Mouse (Mus musculus): ENCODE results near the gene Rgs6. TPM values are rescaled to one million over a fixed set of nuclear protein-coding genes. Genes with fewer than 3 reads are reported as not detected.

Rgs6 gene
- polyA plus RNA-seq, 1 experiment from 2014 or later, result 1.5 TPM

- no peak for TF ChIP-seq CTCF (IDR thresholded peaks at IDR 0.05; ENCODE audit: low read depth)
- no peak for TF ChIP-seq EP300 (optimal IDR thresholded peaks at IDR 0.05)
- WGBS, result 74% methylated on average over 7 of the region's 7 CpGs
- no peaks in the 10 kb centered on the region for H3K36me3 ChIP-seq (ENCODE audit: control insufficient read depth, insufficient read depth, low read length)
- ATAC-seq (ENCODE audit: low FRiP score, low TSS enrichment) (no peak), DNase-seq (ENCODE audit: low spot score) (no peak)
- no peak overlapping the region for H3K9ac ChIP-seq (ENCODE audit: low read length)
- H3K4me2 ChIP-seq (replicated peaks; ENCODE audit: low read depth), result no peak overlapping the region
- no peaks in the 10 kb centered on the region for H3K27me3 ChIP-seq (ENCODE audit: control insufficient read depth, insufficient read depth, low read length)
- H3K27ac ChIP-seq (replicated peaks), result no peak overlapping the region
- H3K9me3 ChIP-seq (ENCODE audit: control insufficient read depth, low read length), result no peaks in the 10 kb centered on the region
- no peak overlapping the region for H3K4me3 ChIP-seq (ENCODE audit: low read depth, low read length)
- H3K4me1 ChIP-seq (replicated peaks; ENCODE audit: control insufficient read depth, insufficient read depth), result no peaks in the 10 kb centered on the region
Observed at GRCm38 (mm10) chr12:83150030-83150429, 561.9 kb downstream of the Rgs6 start.

DNA sequence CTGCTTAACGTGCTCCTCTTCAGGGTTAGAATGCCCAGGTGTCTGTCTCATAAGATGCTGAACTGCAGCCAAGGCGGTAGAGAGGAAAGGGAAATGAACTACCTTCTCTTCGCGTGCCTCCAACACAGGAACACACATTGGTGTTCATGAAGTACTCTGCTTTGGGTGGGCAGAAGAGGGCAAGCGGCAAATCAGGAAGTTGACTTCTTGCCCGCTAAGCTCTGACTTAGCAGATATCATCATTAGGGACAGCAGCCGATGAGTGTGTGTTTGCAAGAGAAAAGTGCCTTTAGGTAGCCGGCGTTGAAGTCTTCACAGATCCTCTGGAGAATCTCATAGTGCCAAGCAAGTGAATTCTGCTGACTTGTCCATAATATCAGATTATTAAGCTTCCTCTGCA, 562.7 kb downstream of the Rgs6 start:
- Histone ChIP-seq H3K4me1 (replicated peaks; ENCODE audit: control insufficient read depth, insufficient read depth) (no peaks in the 10 kb centered on the region), H3K4me2 (replicated peaks; ENCODE audit: low read depth) (no peak overlapping the region), H3K9me3 (ENCODE audit: control insufficient read depth, low read length) (no peaks in the 10 kb centered on the region), H3K9ac (ENCODE audit: low read length) (no peak overlapping the region), H3K4me3 (ENCODE audit: low read depth, low read length) (no peak overlapping the region), H3K27me3 (ENCODE audit: control insufficient read depth, insufficient read depth, low read length) (no peaks in the 10 kb centered on the region), H3K27ac (replicated peaks) (no peak overlapping the region), H3K36me3 (ENCODE audit: control insufficient read depth, insufficient read depth, low read length) (no peaks in the 10 kb centered on the region)
- 81% methylated on average over 9 of the region's 9 CpGs for WGBS
- no peak for ATAC-seq (ENCODE audit: low FRiP score, low TSS enrichment)
- DNase-seq (ENCODE audit: low spot score), result no peak
- TF ChIP-seq CTCF (IDR thresholded peaks at IDR 0.05; ENCODE audit: low read depth) (no peak), EP300 (optimal IDR thresholded peaks at IDR 0.05) (no peak)

DNA sequence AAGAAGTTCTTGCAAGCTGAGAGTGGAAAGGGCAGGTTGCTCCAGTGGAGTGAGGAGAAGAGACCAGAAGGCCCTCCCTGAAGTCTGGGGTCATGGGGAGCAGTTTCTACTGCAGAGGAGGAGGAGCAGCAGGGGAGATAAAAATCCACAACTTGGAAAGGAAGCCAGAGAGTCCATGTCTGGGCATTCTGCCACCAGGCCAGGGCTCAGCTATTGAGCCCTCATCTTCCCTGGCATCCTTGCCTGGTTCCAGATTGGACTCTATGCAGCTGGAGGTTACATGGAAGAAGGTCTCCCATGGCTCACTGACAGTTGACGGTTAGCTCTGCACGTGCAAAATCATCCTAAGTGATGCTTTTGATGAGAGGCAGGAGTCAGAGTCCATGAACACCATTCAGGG, 563.4 kb downstream of the Rgs6 start:
- no peak overlapping the region for H3K9ac ChIP-seq (ENCODE audit: low read length)
- H3K36me3 ChIP-seq (ENCODE audit: control insufficient read depth, insufficient read depth, low read length), result no peaks in the 10 kb centered on the region
- H3K4me3 ChIP-seq (ENCODE audit: low read depth, low read length), result no peak overlapping the region
- ATAC-seq (ENCODE audit: low FRiP score, low TSS enrichment) (no peak), DNase-seq (ENCODE audit: low spot score) (no peak)
- 75% methylated on average over 2 of the region's 2 CpGs for WGBS
- no peak overlapping the region for H3K4me2 ChIP-seq (replicated peaks; ENCODE audit: low read depth)
- H3K27me3 ChIP-seq (ENCODE audit: control insufficient read depth, insufficient read depth, low read length), result no peaks in the 10 kb centered on the region
- H3K4me1 ChIP-seq (replicated peaks; ENCODE audit: control insufficient read depth, insufficient read depth), result no peaks in the 10 kb centered on the region
- no peaks in the 10 kb centered on the region for H3K9me3 ChIP-seq (ENCODE audit: control insufficient read depth, low read length)
- H3K27ac ChIP-seq (replicated peaks), result no peak overlapping the region
- TF ChIP-seq CTCF (IDR thresholded peaks at IDR 0.05; ENCODE audit: low read depth), result no peak
- TF ChIP-seq EP300 (optimal IDR thresholded peaks at IDR 0.05), result no peak

GRCm38 (mm10) chr12:83160211-83160610, 572.1 kb downstream of the Rgs6 start:
- Histone ChIP-seq H3K9ac (ENCODE audit: low read length) (no peak overlapping the region), H3K4me2 (replicated peaks; ENCODE audit: low read depth) (no peak overlapping the region), H3K27me3 (ENCODE audit: control insufficient read depth, insufficient read depth, low read length) (no peaks in the 10 kb centered on the region), H3K4me1 (replicated peaks; ENCODE audit: control insufficient read depth, insufficient read depth) (no peaks in the 10 kb centered on the region), H3K4me3 (ENCODE audit: low read depth, low read length) (no peak overlapping the region), H3K36me3 (ENCODE audit: control insufficient read depth, insufficient read depth, low read length) (no peaks in the 10 kb centered on the region), H3K27ac (replicated peaks) (no peak overlapping the region), H3K9me3 (ENCODE audit: control insufficient read depth, low read length) (no peaks in the 10 kb centered on the region)
- DNase-seq (ENCODE audit: low spot score), result no peak
- no peak for TF ChIP-seq EP300 (optimal IDR thresholded peaks at IDR 0.05)
- no peak for TF ChIP-seq CTCF (IDR thresholded peaks at IDR 0.05; ENCODE audit: low read depth)
- 72% methylated on average over 2 of the region's 2 CpGs for WGBS
- ATAC-seq (ENCODE audit: low FRiP score, low TSS enrichment), result no peak

GRCm38 (mm10) chr12:83160700-83161099, 572.6 kb downstream of the Rgs6 start:
- no peak overlapping the region for H3K4me3 ChIP-seq (ENCODE audit: low read depth, low read length)
- DNase-seq (ENCODE audit: low spot score) (no peak), ATAC-seq (ENCODE audit: low FRiP score, low TSS enrichment) (no peak)
- H3K4me1 ChIP-seq (replicated peaks; ENCODE audit: control insufficient read depth, insufficient read depth), result no peaks in the 10 kb centered on the region
- no peaks in the 10 kb centered on the region for H3K36me3 ChIP-seq (ENCODE audit: control insufficient read depth, insufficient read depth, low read length)
- H3K27ac ChIP-seq (replicated peaks), result no peak overlapping the region
- WGBS, result 59% methylated on average over 4 of the region's 4 CpGs
- H3K9me3 ChIP-seq (ENCODE audit: control insufficient read depth, low read length), result no peaks in the 10 kb centered on the region
- TF ChIP-seq CTCF (IDR thresholded peaks at IDR 0.05; ENCODE audit: low read depth), result no peak
- no peak for TF ChIP-seq EP300 (optimal IDR thresholded peaks at IDR 0.05)
- no peaks in the 10 kb centered on the region for H3K27me3 ChIP-seq (ENCODE audit: control insufficient read depth, insufficient read depth, low read length)
- no peak overlapping the region for H3K9ac ChIP-seq (ENCODE audit: low read length)
- H3K4me2 ChIP-seq (replicated peaks; ENCODE audit: low read depth), result no peak overlapping the region

- H3K4me3 ChIP-seq (ENCODE audit: low read depth, low read length), result no peak overlapping the region
- H3K36me3 ChIP-seq (ENCODE audit: control insufficient read depth, insufficient read depth, low read length), result no peaks in the 10 kb centered on the region
- H3K4me1 ChIP-seq (replicated peaks; ENCODE audit: control insufficient read depth, insufficient read depth), result no peaks in the 10 kb centered on the region
- H3K27me3 ChIP-seq (ENCODE audit: control insufficient read depth, insufficient read depth, low read length), result no peaks in the 10 kb centered on the region
- DNase-seq (ENCODE audit: low spot score) (peak; percentile 24), ATAC-seq (ENCODE audit: low FRiP score, low TSS enrichment) (peak; percentile 74)
- TF ChIP-seq EP300 (optimal IDR thresholded peaks at IDR 0.05) (no peak), CTCF (IDR thresholded peaks at IDR 0.05; ENCODE audit: low read depth) (no peak)
- no peak overlapping the region for H3K4me2 ChIP-seq (replicated peaks; ENCODE audit: low read depth)
- no peak overlapping the region for H3K9ac ChIP-seq (ENCODE audit: low read length)
- H3K9me3 ChIP-seq (ENCODE audit: control insufficient read depth, low read length), result no peaks in the 10 kb centered on the region
- H3K27ac ChIP-seq (replicated peaks), result no peak overlapping the region
- WGBS, result 34% methylated on average over 5 of the region's 5 CpGs
Observed at GRCm38 (mm10) chr12:83163721-83164120, 575.6 kb downstream of the Rgs6 start.

Measured in stomach, postnatal 0 days (tissue).